Mouse (Mus musculus) embryonic facial prominence, embryonic 12.5 days (tissue): ENCODE results near the gene Spint2. TPM values are rescaled to one million over a fixed set of nuclear protein-coding genes. Genes with fewer than 3 reads are reported as not detected.
"Not testable (repeated sequence)": the region's sequence is repeated elsewhere in the genome, so short reads cannot be mapped to it uniquely, and the experiment has no call there.

Experiments used
- ATAC-seq: fragments of 200-750 bp; cut with Nextera tagmentation; 2 replicates; pipeline ENCODE4 v1.8.0; 2017; ENCODE audit not compliant: insufficient number of reproducible peaks, insufficient read depth, low FRiP score, low TSS enrichment
- H3K27ac ChIP-seq: fragments of 300-500 bp; sonication (generic); 2 replicates; pipeline ENCODE4 v1.5.1; 2016; ENCODE audit warnings: mild to moderate bottlenecking
- H3K27me3 ChIP-seq: fragments of 300-500 bp; sonication (generic); 2 replicates; pipeline ENCODE4 v1.6.1; 2016; ENCODE audit warnings: mild to moderate bottlenecking, moderate library complexity
- H3K36me3 ChIP-seq: fragments of 300-500 bp; sonication (generic); 2 replicates; pipeline ENCODE4 v1.6.1; 2016; ENCODE audit warnings: mild to moderate bottlenecking
- H3K4me1 ChIP-seq: fragments of 300-500 bp; sonication (generic); 2 replicates; pipeline ENCODE4 v1.6.1; 2016
- H3K4me2 ChIP-seq: fragments of 300-500 bp; sonication (generic); replicated peaks from 2 replicates; pipeline ENCODE4 v1.6.1; 2016; ENCODE audit warnings: mild to moderate bottlenecking, moderate library complexity
- H3K4me3 ChIP-seq: fragments of 300-500 bp; sonication (generic); 2 replicates; pipeline ENCODE4 v1.5.1; 2016; ENCODE audit warnings: mild to moderate bottlenecking
- H3K9ac ChIP-seq: fragments of 300-500 bp; sonication (generic); 2 replicates; pipeline ENCODE4 v1.6.1; 2016; ENCODE audit warnings: mild to moderate bottlenecking, moderate library complexity
- H3K9me3 ChIP-seq: fragments of 300-500 bp; sonication (generic); 2 replicates; pipeline ENCODE4 v1.6.1; 2016; ENCODE audit warnings: mild to moderate bottlenecking, moderate library complexity
- WGBS: fragments of 180-500 bp; shearing (Covaris S2); methylation state at CpG from one replicate; pipeline ENCODE4 v1.1.7; 2016; 5-methylcytosine and 5-hydroxymethylcytosine counted together
- polyA plus RNA-seq: library from polyadenylated mRNA; unstranded; fragments of >200 nt; fragmentation: Nextera tagmentation; extraction: Ambion mirVana; gene quantifications from 2 replicates; pipeline ENCODE4 v1.2.1, GENCODE M21; 2016

Gene Spint2
- polyA plus RNA-seq, 1 experiment from 2014 or later, result 94.0 TPM

DNA sequence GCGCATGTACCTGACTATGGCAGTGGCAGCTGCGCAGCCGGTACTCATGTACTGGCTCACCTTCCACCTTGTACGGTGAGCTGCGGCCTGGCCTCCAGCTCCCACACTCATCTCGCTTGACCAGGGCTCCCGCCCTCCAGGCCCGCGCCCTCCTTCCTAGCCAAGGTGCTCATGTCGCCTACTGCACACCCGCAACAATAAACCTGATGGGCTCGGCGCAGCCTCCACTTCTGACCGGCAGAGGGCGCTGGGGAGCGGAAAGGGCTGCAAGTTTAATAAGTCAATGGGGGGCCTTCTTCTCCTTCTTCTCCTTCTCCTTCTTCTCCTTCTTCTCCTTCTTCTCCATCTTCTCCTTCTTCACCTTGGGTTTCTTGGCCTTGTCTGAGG, 34.4 kb downstream of the Spint2 start:
- peaks cover 12% of the 10 kb centered on the region for H3K4me1 ChIP-seq
- no peak overlapping the region for H3K27ac ChIP-seq
- H3K27me3 ChIP-seq, result peaks cover 13% of the 10 kb centered on the region
- no peaks in the 10 kb centered on the region for H3K9me3 ChIP-seq
- no peak for ATAC-seq
- peaks cover 27% of the 10 kb centered on the region for H3K36me3 ChIP-seq
- WGBS, result 27% methylated on average over 16 of the region's 16 CpGs
- peak overlapping the region; percentile 45 for H3K4me2 ChIP-seq
- H3K4me3 ChIP-seq, result no peak overlapping the region; the same call in 1 of the 2 replicates
- no peak overlapping the region for H3K9ac ChIP-seq

DNA sequence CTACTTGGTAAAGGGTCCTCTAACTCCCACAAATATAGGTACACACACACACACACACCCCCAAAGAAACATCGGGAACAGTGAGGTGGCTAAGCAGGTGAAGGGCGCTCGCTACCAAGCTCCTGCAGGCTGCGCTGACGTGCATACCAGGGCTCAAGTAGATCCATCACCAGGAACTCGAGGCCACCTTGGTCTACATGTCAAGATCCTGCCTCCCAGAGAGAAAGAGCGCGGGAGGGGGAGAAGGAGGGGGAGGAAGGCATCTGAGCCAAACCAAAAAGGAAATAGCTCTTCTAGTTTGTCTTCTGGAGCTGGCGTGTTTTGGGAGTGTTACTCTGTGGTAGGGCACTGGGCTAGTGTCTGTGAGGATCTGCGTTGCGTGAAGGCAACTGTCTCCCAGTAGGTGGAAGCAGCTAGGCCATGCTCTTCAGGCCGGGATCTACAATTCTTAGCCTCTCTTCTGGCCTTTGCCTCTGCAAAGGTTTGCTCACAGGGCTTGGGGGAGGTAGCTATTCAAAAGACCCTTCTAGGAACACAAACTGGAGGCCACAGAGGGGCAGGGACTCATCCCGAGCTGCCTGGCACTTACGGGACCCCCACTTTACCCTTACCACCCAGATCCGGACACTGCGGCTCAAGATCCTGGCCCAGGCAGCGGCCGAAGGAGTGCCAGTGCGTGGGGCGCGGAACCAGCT, 34.9 kb downstream of the Spint2 start:
- H3K4me1 ChIP-seq, result peaks cover 12% of the 10 kb centered on the region
- H3K27ac ChIP-seq, result no peak overlapping the region
- H3K36me3 ChIP-seq, result peaks cover 27% of the 10 kb centered on the region
- H3K9me3 ChIP-seq, result no peaks in the 10 kb centered on the region
- H3K27me3 ChIP-seq, result peaks cover 13% of the 10 kb centered on the region
- ATAC-seq, result no peak
- WGBS, result 88% methylated on average over 21 of the region's 21 CpGs
- no peak overlapping the region for H3K9ac ChIP-seq
- no peak overlapping the region for H3K4me3 ChIP-seq
- H3K4me2 ChIP-seq, result no peak overlapping the region

DNA sequence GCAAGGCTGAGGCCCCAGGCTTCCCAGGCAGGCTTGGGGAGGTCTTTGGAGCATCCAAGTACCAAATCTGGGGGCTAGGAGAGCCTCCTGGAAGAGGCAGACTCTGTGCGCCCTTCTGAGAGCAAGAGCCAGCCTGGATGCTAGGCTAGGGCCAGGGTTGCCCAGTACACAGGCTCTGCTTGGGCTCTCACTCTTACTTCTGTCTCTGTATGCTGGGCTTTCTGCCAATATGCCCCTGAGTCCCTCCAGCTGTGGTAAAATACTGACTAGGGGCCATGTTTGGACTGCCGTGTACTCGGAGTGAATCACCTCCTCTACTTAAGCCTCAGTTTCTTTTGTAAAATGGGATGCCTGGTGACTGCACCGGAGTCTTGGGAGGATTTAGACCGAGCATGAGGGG, 35.7 kb downstream of the Spint2 start:
- H3K4me1 ChIP-seq, result peaks cover 12% of the 10 kb centered on the region
- H3K27me3 ChIP-seq, result peaks cover 13% of the 10 kb centered on the region
- ATAC-seq, result no peak
- H3K27ac ChIP-seq, result no peak overlapping the region
- H3K9ac ChIP-seq, result no peak overlapping the region
- H3K4me3 ChIP-seq, result no peak overlapping the region
- no peak overlapping the region for H3K4me2 ChIP-seq
- H3K36me3 ChIP-seq, result peaks cover 27% of the 10 kb centered on the region
- H3K9me3 ChIP-seq, result no peaks in the 10 kb centered on the region
- 89% methylated on average over 5 of the region's 5 CpGs for WGBS

DNA sequence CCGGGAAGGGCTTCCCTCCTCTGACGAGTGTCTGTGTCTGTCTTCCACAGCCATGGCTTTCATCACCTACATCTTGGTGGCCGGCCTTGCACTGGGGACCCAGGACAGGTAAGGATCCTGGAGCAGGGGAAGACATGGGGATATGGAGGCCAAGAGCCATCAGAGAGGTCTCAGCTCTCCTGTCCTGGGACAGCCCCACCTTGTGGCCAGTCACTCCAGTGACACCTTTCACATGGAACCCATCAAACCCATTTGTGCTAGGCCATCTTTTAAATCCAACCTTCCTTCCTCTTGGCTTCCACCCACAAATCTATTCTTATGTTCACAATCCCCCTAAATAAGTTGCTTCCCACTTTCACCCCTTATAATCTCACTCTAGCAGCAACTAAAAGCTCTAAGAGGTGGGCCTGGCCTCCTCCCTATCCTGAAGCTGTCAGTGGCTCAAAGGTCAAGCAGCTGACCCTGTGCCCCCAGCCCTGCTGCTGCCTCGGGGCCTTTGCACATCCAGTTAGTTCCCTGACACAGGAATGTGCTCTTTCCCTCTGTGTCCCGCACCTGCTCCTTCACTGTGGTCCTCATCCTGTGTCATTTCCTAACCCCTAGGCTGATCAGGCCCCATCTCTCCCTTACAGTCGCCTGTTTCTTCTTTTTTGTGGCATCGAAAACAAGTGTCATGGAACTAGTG, 36.8 kb downstream of the Spint2 start:
- no peak overlapping the region for H3K9ac ChIP-seq
- H3K4me2 ChIP-seq, result no peak overlapping the region
- no peak for ATAC-seq
- H3K4me3 ChIP-seq, result no peak overlapping the region
- H3K9me3 ChIP-seq, result no peaks in the 10 kb centered on the region
- H3K4me1 ChIP-seq, result peaks cover 12% of the 10 kb centered on the region
- H3K27ac ChIP-seq, result no peak overlapping the region
- WGBS, result 78% methylated on average over 7 of the region's 7 CpGs
- H3K36me3 ChIP-seq, result peaks cover 27% of the 10 kb centered on the region
- peaks cover 13% of the 10 kb centered on the region for H3K27me3 ChIP-seq

DNA sequence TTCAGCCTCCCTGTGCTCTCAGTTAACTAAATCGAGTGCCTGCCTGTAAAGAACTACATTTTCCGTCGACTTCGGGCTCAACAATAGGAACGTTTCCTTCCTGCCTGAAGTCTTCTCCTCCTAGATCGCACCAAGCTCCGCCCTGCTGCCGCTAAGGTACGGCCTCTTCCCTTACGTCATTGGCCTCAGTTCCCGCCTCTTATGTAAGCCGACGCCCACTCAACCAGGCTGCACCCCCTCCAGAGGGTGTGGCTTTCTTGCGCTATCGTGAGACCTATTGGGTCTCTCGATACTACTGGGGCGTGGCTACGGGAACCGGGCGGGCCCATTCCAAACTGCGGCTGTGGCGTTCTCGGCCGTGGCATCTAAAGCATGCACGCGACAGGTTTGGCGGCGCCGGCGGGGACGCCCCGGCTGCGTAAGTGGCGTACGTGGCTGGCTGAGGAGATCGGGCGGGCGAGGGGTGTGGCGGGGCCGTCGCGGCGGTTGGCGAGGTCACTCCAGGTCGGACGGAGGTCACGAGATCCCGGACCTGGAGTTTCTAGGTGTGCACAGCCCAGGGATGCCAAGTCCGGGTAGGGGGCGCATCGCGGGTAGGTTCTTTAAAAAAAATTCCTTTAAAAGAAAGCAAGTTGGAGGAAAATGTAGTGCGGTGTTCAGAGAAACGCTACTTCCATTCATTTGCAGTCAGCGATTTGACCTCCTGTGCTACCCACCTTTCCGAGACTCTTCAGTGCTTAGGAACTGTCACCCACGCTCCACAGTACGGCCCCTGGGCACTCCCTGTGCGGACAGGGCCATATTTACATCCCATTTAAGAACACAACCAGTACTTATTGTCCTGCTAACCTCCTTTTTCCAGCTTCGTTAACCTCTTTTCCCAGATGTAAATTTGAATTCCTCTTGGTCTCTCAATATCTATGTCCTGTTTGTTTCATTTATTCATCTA, 43.4 kb downstream of the Spint2 start, which contains the start of gene Yif1b:
Gene Yif1b, plus strand, starts transcription at position 311 of the 949 bp plus-strand sequence.
- H3K27me3 ChIP-seq, result peaks cover 1% of the 10 kb centered on the region; the same call in 1 of the 2 replicates
- H3K4me2 ChIP-seq, result peak within 1 kb of the TSS; percentile 86
- no peaks in the 10 kb centered on the region for H3K9me3 ChIP-seq
- ATAC-seq, result peak; percentile 89
- H3K4me1 ChIP-seq, result peaks cover 13% of the 10 kb centered on the region
- H3K9ac ChIP-seq, result peak within 1 kb of the TSS; percentile 75
- H3K4me3 ChIP-seq, result peak within 1 kb of the TSS; percentile 67
- under 1% methylated on average over 60 of the region's 60 CpGs for WGBS
- no peaks in the 10 kb centered on the region for H3K36me3 ChIP-seq
- H3K27ac ChIP-seq, result peak within 1 kb of the TSS; percentile 90

DNA sequence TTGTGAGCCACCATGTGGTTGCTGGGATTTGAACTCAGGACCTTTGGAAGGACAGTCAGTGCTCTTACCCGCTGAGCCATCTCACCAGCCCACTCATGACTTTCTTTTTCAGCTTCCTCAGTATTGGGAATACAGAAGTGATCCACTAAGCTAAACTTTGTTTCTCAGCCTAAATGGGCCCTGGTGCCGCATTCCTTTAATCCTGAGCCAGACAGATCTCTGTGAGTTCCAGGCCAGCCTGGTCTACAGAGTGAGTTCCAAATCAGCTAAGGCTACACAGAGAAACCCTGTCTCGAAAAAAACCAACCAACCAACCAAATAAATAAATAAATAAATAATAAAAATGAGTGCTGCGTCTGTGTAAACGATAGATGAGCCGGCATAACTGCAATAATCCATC, 44.1 kb downstream of the Spint2 start:
- ATAC-seq, H3K36me3 ChIP-seq, H3K27me3 ChIP-seq, H3K9me3 ChIP-seq: not testable (repeated sequence)
- Histone ChIP-seq H3K4me2 (peak overlapping the region; percentile 86), H3K4me1 (peaks cover 13% of the 10 kb centered on the region), H3K27ac (peak overlapping the region; percentile 90), H3K9ac (peak overlapping the region; percentile 39), H3K4me3 (peak overlapping the region; percentile 67)
- WGBS, result 30% methylated on average over 6 of the region's 6 CpGs

DNA sequence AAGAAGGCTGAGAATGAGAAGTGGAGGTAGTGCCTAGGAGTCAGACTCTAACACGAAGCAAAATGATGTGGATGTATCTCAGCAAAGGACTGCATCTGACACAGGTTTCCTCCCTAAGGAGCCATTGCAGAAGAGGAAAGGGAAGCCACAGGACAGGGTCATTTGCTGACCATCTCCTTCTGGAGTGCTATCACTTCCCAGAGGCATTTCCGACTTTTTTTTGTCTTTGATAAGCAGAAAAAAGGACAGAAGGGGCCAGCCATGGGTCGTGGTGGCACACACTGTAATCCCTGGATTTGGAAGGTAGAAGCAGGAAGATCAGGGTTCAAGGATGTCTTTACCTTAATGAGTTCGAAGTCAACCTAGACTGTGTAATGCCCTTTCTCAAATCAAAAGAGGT, 45.1 kb downstream of the Spint2 start:
- H3K4me3 ChIP-seq, result no peak overlapping the region
- H3K9me3 ChIP-seq, result no peaks in the 10 kb centered on the region
- no peak overlapping the region for H3K4me2 ChIP-seq
- no peak overlapping the region for H3K9ac ChIP-seq
- ATAC-seq, result no peak
- whole genome bisulfite sequencing, result 81% methylated on average over 4 of the region's 4 CpGs
- H3K4me1 ChIP-seq, result peaks cover 13% of the 10 kb centered on the region
- no peaks in the 10 kb centered on the region for H3K36me3 ChIP-seq
- H3K27ac ChIP-seq, result no peak overlapping the region
- H3K27me3 ChIP-seq, result peaks cover 17% of the 10 kb centered on the region

DNA sequence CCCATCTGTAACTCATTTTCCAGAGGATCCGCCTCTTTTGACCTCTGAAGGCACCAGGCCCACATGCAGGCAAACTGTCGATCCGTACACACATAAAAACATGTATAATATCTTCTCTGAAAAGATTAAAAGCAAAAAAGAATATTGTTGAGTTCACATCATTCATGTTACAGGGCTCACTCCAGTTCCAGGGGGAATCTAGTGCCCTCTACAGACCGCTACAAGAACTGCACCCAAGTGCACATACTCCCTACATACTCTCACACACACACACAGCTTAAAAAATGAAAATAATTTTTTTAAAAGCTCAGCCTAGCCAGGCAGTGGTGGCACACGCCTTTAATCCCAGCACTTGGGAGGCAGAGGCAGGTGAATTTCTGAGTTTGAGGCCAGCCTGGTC, 47.1 kb downstream of the Spint2 start:
- ATAC-seq, result no peak
- H3K4me2 ChIP-seq, result no peak overlapping the region
- H3K4me1 ChIP-seq, result peaks cover 12% of the 10 kb centered on the region
- H3K36me3 ChIP-seq, result no peaks in the 10 kb centered on the region
- no peak overlapping the region for H3K9ac ChIP-seq
- no peaks in the 10 kb centered on the region for H3K9me3 ChIP-seq
- no peak overlapping the region for H3K27ac ChIP-seq
- H3K27me3 ChIP-seq, result peaks cover 27% of the 10 kb centered on the region
- 67% methylated on average over 5 of the region's 5 CpGs for WGBS
- H3K4me3 ChIP-seq, result no peak overlapping the region

DNA sequence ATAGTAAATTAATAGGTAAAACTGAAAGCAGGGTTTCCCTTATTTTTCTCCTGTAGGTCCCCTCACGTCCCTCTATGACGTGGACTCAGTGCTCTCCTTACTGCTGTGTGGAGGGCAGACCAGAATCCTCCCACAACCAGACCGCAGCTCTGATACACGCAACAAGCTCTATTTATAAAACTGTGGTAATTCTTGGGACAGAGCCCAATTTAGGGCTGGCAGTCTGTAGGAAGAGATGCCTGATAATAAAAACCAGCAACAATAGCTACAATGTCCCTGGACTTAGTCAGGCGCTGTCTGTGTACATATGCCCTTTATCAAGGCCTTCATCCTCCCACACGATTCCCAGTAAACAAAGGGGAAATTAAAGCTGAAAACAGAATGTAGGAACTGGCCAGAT, 48.0 kb downstream of the Spint2 start:
- no peak for ATAC-seq

DNA sequence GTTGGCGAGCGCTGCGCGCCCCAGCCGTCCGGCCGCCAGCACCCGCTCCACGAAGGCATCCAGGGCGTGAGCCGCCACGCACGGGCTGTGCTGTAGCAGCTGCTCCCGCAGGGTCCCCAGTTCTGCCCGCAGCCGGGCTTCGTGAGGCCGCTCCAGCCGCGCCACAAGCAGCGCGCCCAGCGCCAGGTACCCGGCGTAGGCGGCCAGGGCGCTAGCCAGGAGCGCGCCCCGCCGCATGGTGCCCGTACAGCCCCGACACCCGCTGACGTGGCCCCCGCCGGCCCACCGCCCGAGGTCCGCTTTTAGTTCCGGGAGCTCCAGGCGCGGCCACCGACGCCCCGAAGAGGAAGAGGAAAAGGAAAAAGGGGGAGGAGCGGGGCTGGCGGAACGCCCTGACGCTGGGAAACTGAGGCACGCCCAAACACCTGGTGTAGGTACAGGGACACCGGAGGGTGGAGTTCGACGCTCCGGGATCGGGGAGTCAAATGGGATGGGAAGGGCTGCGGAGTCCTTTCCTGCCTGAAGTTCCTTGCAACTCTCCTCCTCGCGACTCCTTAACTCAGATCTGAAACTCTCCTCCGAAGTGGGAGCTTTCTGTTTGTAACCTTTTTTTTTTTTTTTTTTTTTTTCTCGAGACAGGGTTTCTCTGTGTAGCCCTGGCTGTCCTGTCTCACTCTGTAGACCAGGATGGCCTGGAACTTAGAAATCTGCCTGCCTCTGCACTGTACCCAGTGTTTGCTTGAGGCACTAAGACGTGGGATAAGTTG, 49.3 kb downstream of the Spint2 start, which contains the start of gene Kcnk6:
Gene Kcnk6, minus strand, starts transcription at position 269 of the 767 bp plus-strand sequence.
- Histone ChIP-seq H3K27me3 (peaks cover 28% of the 10 kb centered on the region), H3K9ac (peak within 1 kb of the TSS; percentile 75), H3K4me2 (peak within 1 kb of the TSS; percentile 97), H3K4me3 (peak within 1 kb of the TSS; percentile 53), H3K36me3 (no peaks in the 10 kb centered on the region), H3K27ac (no peak within 1 kb of the TSS), H3K4me1 (no peaks in the 10 kb centered on the region), H3K9me3 (no peaks in the 10 kb centered on the region)
- ATAC-seq, result no peak
- 2% methylated on average over 59 of the region's 62 CpGs for WGBS

More for the DNA sequence above, 48.0 kb downstream of the Spint2 start:
- Histone ChIP-seq H3K9me3 (no peaks in the 10 kb centered on the region), H3K4me1 (peaks cover 2% of the 10 kb centered on the region), H3K27ac (no peak overlapping the region), H3K4me3 (no peak overlapping the region), H3K4me2 (no peak overlapping the region), H3K36me3 (no peaks in the 10 kb centered on the region), H3K27me3 (peaks cover 28% of the 10 kb centered on the region), H3K9ac (no peak overlapping the region)
- 72% methylated on average over 6 of the region's 6 CpGs for WGBS

DNA sequence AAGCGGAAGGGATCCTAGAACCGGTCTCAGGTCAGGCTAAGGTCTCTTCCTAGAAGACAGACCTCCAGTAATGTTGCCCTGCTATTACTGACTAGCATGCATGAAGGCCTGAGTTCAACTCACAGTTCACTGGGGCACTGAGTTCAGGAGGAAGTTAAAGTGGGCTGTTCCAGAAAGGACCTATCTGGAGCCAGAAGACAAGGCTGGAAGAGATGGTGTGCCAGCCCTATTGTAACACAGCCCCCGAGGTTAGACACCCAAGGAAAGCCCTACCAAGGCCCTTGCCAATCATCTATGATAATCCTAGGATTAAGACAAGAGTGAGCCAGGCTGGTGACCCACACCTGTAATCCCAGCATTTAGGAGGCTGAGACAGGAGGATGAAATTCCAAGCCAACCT, 50.2 kb downstream of the Spint2 start:
- Histone ChIP-seq H3K4me2 (peak overlapping the region; percentile 97), H3K27me3 (peaks cover 28% of the 10 kb centered on the region), H3K27ac (no peak overlapping the region)

More for the DNA sequence above, 50.2 kb downstream of the Spint2 start:
- 45% methylated on average over 3 of the region's 3 CpGs for WGBS
- Histone ChIP-seq H3K36me3 (no peaks in the 10 kb centered on the region), H3K9ac (no peak overlapping the region; the same call in 1 of the 2 replicates), H3K9me3 (no peaks in the 10 kb centered on the region), H3K4me1 (no peaks in the 10 kb centered on the region), H3K4me3 (peak overlapping the region; percentile 53)
- no peak for ATAC-seq
